Mouse (Mus musculus) heart, adult 8-10 months (tissue): ENCODE data around the gene Urb2. TPM values are rescaled to one million over a fixed set of nuclear protein-coding genes. Genes with fewer than 3 reads are reported as not detected.
"Not testable (repeated sequence)": the region's sequence is repeated elsewhere in the genome, so short reads cannot be mapped to it uniquely, and the experiment has no call there.

ENCODE experiments used
- DNase-seq: peaks from one replicate; pipeline ENCODE4 v3.0.0; 2022; ENCODE audit warnings: low spot score
- total RNA-seq, 4 experiments: library from RNA; stranded (reverse); gene quantifications; 2 replicates each; pipeline ENCODE4 v1.2.4; 2022

The Urb2 gene
- total RNA-seq, 4 experiments from 2014 or later: 4.9 to 7.2 (median 6.5) TPM

- DNase-seq: not testable (repeated sequence)
These were observed 7.0 kb upstream of the Urb2 start for GRCm38 (mm10) chr8:124014299-124014698.

- no peak for DNase-seq
These were observed 6.6 kb upstream of the Urb2 start for GRCm38 (mm10) chr8:124014751-124015150.

GRCm38 (mm10) chr8:124019782-124020181 lies 1.5 kb upstream of the Urb2 start:
- no peak for DNase-seq

- peak; percentile 31 for DNase-seq
These were observed 670 bp upstream of the Urb2 start for GRCm38 (mm10) chr8:124020439-124021236.

- DNase-seq: not testable (repeated sequence)
These were observed 5.0 kb downstream of the Urb2 start for GRCm38 (mm10) chr8:124026265-124026664.

- no peak for DNase-seq
These were observed 6.5 kb downstream of the Urb2 start for GRCm38 (mm10) chr8:124027831-124028230.

GRCm38 (mm10) chr8:124033400-124033799 lies 12.1 kb downstream of the Urb2 start:
- no peak for DNase-seq

- DNase-seq: no peak
These were observed 16.8 kb downstream of the Urb2 start for GRCm38 (mm10) chr8:124038121-124038520.

GRCm38 (mm10) chr8:124039351-124039750 lies 18.0 kb downstream of the Urb2 start:
- no peak for DNase-seq

- no peak for DNase-seq
These were observed 20.9 kb downstream of the Urb2 start for GRCm38 (mm10) chr8:124042201-124042600.

- DNase-seq: no peak
These were observed 23.1 kb downstream of the Urb2 start for GRCm38 (mm10) chr8:124044421-124044820.

- no peak for DNase-seq
These were observed 23.6 kb downstream of the Urb2 start for GRCm38 (mm10) chr8:124044931-124045330.

GRCm38 (mm10) chr8:124045856-124046255 lies 24.5 kb downstream of the Urb2 start:
- DNase-seq: no peak

- peak; percentile 74 for DNase-seq
These were observed 30.8 kb downstream of the Urb2 start for GRCm38 (mm10) chr8:124052110-124052509.

- no peak for DNase-seq
These were observed 31.3 kb downstream of the Urb2 start for GRCm38 (mm10) chr8:124052568-124052967.

GRCm38 (mm10) chr8:124056832-124057655 lies 35.7 kb downstream of the Urb2 start:
- no peak for DNase-seq

- peak; percentile 82 for DNase-seq
These were observed 45.2 kb downstream of the Urb2 start for GRCm38 (mm10) chr8:124066325-124067058.

- DNase-seq: no peak
These were observed 45.9 kb downstream of the Urb2 start for GRCm38 (mm10) chr8:124067059-124067750.

- DNase-seq: no peak
These were observed 49.3 kb downstream of the Urb2 start for GRCm38 (mm10) chr8:124070363-124071324.

GRCm38 (mm10) chr8:124075977-124076376 lies 54.7 kb downstream of the Urb2 start:
- DNase-seq: no peak
